Mouse (Mus musculus) heart, embryonic 14.5 days (tissue): ENCODE results near the gene Sectm1a. TPM values are rescaled to one million over a fixed set of nuclear protein-coding genes. Genes with fewer than 3 reads are reported as not detected.

ENCODE experiments used
- ATAC-seq: fragments of 200-750 bp; cut with Nextera tagmentation; 2 replicates; pipeline ENCODE4 v1.8.0; 2017; ENCODE audit warnings: low read depth, moderate TSS enrichment; ENCODE audit not compliant: insufficient number of reproducible peaks, insufficient read depth, low FRiP score
- H3K27ac ChIP-seq, 2 experiments: fragments of 200-500 bp in 1 of 2; fragments of 300-500 bp in 1 of 2; sonication (generic) in 1 of 2; replicated peaks in 1 of 2; 2 replicates each; pipeline ENCODE4 v1.5.1; 2012 to 2014; ENCODE audit warnings: low read depth in 2 of 2, low read length in 2 of 2, control low read depth in 1 of 2, mild to moderate bottlenecking in 1 of 2, mixed read lengths in 1 of 2; ENCODE audit not compliant: control insufficient read depth in 1 of 2, insufficient read depth in 1 of 2
- H3K27me3 ChIP-seq: fragments of 300-500 bp; sonication (generic); 2 replicates; pipeline ENCODE4 v1.6.1; 2014; ENCODE audit warnings: mild to moderate bottlenecking, low read length, control low read depth; ENCODE audit not compliant: control insufficient read depth, insufficient read depth
- H3K36me3 ChIP-seq: fragments of 300-500 bp; sonication (generic); 2 replicates; pipeline ENCODE4 v1.6.1; 2014; ENCODE audit warnings: mild to moderate bottlenecking, control low read depth, low read length, mixed read lengths; ENCODE audit not compliant: control insufficient read depth, insufficient read depth
- H3K4me1 ChIP-seq, 2 experiments: fragments of 200-500 bp in 1 of 2; fragments of 300-500 bp in 1 of 2; sonication (generic) in 1 of 2; 2 replicates each; pipeline ENCODE4 v1.6.1; 2012 to 2014; ENCODE audit warnings: low read length in 2 of 2, control low read depth in 1 of 2, mixed read lengths in 1 of 2; ENCODE audit not compliant: control insufficient read depth in 2 of 2, insufficient read depth in 2 of 2
- H3K4me2 ChIP-seq: fragments of 300-500 bp; sonication (generic); 2 replicates; pipeline ENCODE4 v1.6.1; 2014; ENCODE audit warnings: mild to moderate bottlenecking, low read length
- H3K4me3 ChIP-seq, 2 experiments: fragments of 200-500 bp in 1 of 2; fragments of 300-500 bp in 1 of 2; sonication (generic) in 1 of 2; 2 replicates each; pipeline ENCODE4 v1.5.1; 2012 to 2014; ENCODE audit warnings: low read length in 2 of 2, mild to moderate bottlenecking in 2 of 2, control low read depth in 1 of 2, low read depth in 1 of 2, moderate library complexity in 1 of 2; ENCODE audit not compliant: control insufficient read depth in 1 of 2, insufficient read depth in 1 of 2
- H3K9ac ChIP-seq: fragments of 300-500 bp; sonication (generic); 2 replicates; pipeline ENCODE4 v1.6.1; 2014; ENCODE audit warnings: mild to moderate bottlenecking, low read length
- H3K9me3 ChIP-seq: fragments of 300-500 bp; sonication (generic); 2 replicates; pipeline ENCODE4 v1.6.1; 2016; ENCODE audit warnings: low read length, control low read depth; ENCODE audit not compliant: control insufficient read depth
- WGBS: fragments of 180-500 bp; shearing (Covaris S2); extraction: QIAGEN DNeasy Blood & Tissue Kit; methylation state at CpG from one replicate; pipeline ENCODE4 v1.1.7; 2014; 5-methylcytosine and 5-hydroxymethylcytosine counted together
- polyA plus RNA-seq: library from polyadenylated mRNA; unstranded; fragments of >200 nt; fragmentation: Nextera tagmentation; extraction: Ambion mirVana; gene quantifications from 2 replicates; pipeline ENCODE4 v1.2.1, GENCODE M21; 2014

The Sectm1a gene
- polyA plus RNA-seq, 1 experiment from 2014 or later, result not detected

- H3K27ac ChIP-seq, result no peak overlapping the region
- no peak overlapping the region for H3K9ac ChIP-seq
- ATAC-seq, result no peak
- H3K9me3 ChIP-seq, result no peaks in the 10 kb centered on the region
- H3K4me3 ChIP-seq, result no peak overlapping the region
- H3K4me1 ChIP-seq, result peaks cover 3% of the 10 kb centered on the region in 2 experiments; a peak in 3 of 4 replicates
- H3K36me3 ChIP-seq, result no peaks in the 10 kb centered on the region
- H3K4me2 ChIP-seq, result no peak overlapping the region
- H3K27me3 ChIP-seq, result no peaks in the 10 kb centered on the region
- WGBS, result 87% methylated on average over 2 of the region's 2 CpGs
Measured at GRCm38 (mm10) chr11:121089756-121090546, 8.9 kb upstream of the Sectm1a start.

DNA sequence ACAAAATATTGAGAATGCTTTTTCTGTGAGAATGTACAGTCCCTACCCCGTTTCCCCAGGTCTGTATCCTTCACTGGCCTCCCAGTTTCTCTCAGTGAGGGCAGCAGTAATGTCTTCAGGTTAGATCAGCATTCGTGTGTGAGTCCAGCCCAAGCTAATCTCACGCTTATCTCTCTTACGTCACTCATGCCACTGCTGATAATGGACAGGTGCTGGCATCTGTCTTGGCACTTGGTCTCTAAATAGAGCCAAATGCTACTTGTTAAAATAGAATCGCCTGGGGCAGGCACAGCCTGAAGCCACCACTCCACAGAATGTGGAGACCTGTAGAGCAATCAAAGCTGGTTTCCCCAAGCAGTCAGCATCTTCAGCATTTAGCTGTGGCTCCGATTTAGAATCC is 8.0 kb upstream of the Sectm1a start:
- Histone ChIP-seq H3K27me3 (no peaks in the 10 kb centered on the region), H3K27ac (no peak overlapping the region)
- 27% methylated on average over 6 of the region's 6 CpGs for WGBS

DNA sequence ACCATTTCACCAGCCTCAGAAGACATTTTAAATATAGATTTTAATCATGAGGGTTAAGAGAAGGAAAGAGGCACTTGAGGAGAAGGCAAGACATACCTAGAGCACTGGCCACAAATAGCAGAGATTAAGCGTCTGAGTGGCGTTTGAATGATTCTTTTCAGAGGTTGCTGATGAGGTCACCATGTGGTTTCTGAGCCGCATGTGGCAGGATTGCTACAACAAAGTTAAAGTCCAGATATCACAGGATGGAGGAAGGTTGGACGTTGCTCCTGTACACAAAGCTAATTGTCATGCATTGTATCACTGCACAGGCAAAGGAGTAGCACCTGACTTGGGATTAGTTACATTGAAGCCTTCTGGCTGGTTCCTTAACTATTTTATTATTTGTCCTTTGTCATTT is 5.3 kb upstream of the Sectm1a start:
- Histone ChIP-seq H3K4me3 (no peak overlapping the region), H3K9ac (no peak overlapping the region), H3K27ac (no peak overlapping the region), H3K9me3 (no peaks in the 10 kb centered on the region), H3K27me3 (no peaks in the 10 kb centered on the region), H3K36me3 (no peaks in the 10 kb centered on the region), H3K4me1 (peaks cover 3% of the 10 kb centered on the region in 2 experiments; a peak in 3 of 4 replicates), H3K4me2 (no peak overlapping the region)
- whole genome bisulfite sequencing, result 8% methylated on average over 4 of the region's 4 CpGs
- no peak for ATAC-seq

More for the DNA sequence above, 8.0 kb upstream of the Sectm1a start:
- Histone ChIP-seq H3K9ac (no peak overlapping the region), H3K4me1 (peaks cover 3% of the 10 kb centered on the region in 2 experiments; a peak in 3 of 4 replicates), H3K4me2 (no peak overlapping the region), H3K4me3 (no peak overlapping the region), H3K9me3 (no peaks in the 10 kb centered on the region), H3K36me3 (no peaks in the 10 kb centered on the region)
- no peak for ATAC-seq

DNA sequence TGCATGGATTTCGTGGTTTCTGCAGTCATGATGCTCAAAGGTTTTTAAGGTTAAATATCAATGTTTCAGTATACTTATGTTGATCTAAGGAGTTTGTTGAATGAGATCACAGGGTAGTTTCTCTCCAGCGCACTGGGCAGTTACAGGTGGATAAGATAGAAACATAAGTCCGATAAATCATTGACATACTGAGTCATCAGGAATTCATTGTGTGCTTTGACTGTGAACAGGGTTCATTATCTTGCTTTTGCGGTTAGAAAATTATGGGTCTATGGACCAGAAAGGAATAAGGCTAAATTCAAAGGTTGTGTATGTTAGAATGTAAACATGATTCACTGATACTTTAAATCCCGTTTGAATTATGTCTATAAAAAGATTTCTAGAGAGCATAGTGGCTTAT is 4.2 kb upstream of the Sectm1a start:
- Histone ChIP-seq H3K27ac (no peak overlapping the region), H3K4me2 (no peak overlapping the region), H3K4me1 (peaks cover 3% of the 10 kb centered on the region in 2 experiments; a peak in 3 of 4 replicates), H3K27me3 (no peaks in the 10 kb centered on the region), H3K4me3 (no peak overlapping the region), H3K9me3 (no peaks in the 10 kb centered on the region), H3K9ac (no peak overlapping the region), H3K36me3 (no peaks in the 10 kb centered on the region)
- 63% methylated on average over 5 of the region's 5 CpGs for WGBS
- ATAC-seq, result no peak

DNA sequence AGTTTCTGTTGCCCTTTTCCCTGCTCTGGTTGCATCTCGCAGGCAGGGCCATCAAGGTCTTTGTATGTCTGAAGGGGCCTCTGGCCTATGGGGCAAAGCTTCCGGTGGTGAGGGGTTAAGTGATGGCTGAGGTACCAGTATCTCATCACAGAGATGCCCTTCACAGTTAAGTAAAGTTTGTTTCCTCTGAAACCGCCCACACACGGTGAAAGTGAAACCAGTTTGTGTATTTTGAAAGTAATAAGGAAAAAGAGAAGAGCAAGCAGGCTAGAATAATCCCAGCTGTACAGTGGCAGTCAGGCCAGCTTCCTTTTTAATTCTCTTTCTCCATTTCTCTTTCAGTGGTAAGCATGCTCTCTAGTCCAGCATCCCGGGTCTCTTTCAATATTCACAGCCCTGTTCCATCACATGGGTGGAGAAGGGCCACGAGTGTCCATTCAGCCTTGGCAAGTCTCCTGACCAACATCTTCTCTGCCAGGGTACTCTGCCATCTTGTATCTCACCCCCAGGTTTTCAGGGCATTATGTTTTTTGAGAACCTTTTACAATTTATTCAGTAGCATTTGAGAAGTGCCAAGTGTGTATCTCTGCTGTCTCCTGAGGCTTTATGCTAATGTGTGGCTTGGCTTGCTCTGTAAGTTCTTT is 2.0 kb upstream of the Sectm1a start:
- H3K27me3 ChIP-seq, result no peaks in the 10 kb centered on the region
- 75% methylated on average over 6 of the region's 6 CpGs for WGBS
- H3K27ac ChIP-seq, result no peak overlapping the region
- no peak overlapping the region for H3K4me3 ChIP-seq
- no peak overlapping the region for H3K4me2 ChIP-seq
- no peak for ATAC-seq
- H3K9ac ChIP-seq, result no peak overlapping the region
- H3K9me3 ChIP-seq, result no peaks in the 10 kb centered on the region
- H3K4me1 ChIP-seq, result no peaks in the 10 kb centered on the region; a peak in 1 of 4 replicates
- no peaks in the 10 kb centered on the region for H3K36me3 ChIP-seq

DNA sequence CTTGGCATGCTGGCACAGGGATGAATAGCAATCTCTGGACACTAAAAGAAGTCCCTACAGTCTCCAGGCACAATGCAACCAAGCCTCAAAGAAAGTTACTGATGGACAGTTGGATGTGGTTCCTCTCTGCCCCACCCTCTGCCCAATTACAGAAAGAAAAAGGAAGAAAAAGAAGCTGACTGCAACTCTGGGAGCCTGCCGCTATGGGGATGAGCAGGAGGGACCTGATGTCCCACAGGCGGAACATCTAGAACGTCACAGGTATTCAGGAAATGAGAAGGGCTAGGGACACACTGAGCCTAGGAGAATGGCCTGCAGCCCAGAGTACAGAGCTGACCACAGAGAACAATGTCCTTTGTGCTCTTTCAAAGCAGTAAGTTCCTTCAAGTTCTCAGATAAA is 1.2 kb upstream of the Sectm1a start:
- ATAC-seq, result no peak
- WGBS, result 82% methylated on average over 3 of the region's 3 CpGs
- no peak overlapping the region for H3K27ac ChIP-seq

GRCm38 (mm10) chr11:121080330-121080729 is 690 bp downstream of the Sectm1a start:
- no peak for ATAC-seq
- WGBS, result 92% methylated on average over 8 of the region's 8 CpGs

More for the DNA sequence above, 1.2 kb upstream of the Sectm1a start:
- Histone ChIP-seq H3K27me3 (no peaks in the 10 kb centered on the region), H3K4me2 (no peak overlapping the region), H3K9me3 (no peaks in the 10 kb centered on the region), H3K9ac (no peak overlapping the region), H3K4me1 (no peaks in the 10 kb centered on the region; a peak in 1 of 4 replicates), H3K4me3 (no peak overlapping the region), H3K36me3 (no peaks in the 10 kb centered on the region)

More at GRCm38 (mm10) chr11:121080330-121080729, 690 bp downstream of the Sectm1a start:
- Histone ChIP-seq H3K36me3 (no peaks in the 10 kb centered on the region), H3K9ac (no peak overlapping the region), H3K4me2 (no peak overlapping the region), H3K4me3 (no peak overlapping the region), H3K4me1 (no peaks in the 10 kb centered on the region; a peak in 1 of 4 replicates), H3K27me3 (no peaks in the 10 kb centered on the region), H3K9me3 (no peaks in the 10 kb centered on the region), H3K27ac (no peak overlapping the region)
